Comparison of ENCODE assay signal across 11 mouse cellular contexts in the genomic region with DNA sequence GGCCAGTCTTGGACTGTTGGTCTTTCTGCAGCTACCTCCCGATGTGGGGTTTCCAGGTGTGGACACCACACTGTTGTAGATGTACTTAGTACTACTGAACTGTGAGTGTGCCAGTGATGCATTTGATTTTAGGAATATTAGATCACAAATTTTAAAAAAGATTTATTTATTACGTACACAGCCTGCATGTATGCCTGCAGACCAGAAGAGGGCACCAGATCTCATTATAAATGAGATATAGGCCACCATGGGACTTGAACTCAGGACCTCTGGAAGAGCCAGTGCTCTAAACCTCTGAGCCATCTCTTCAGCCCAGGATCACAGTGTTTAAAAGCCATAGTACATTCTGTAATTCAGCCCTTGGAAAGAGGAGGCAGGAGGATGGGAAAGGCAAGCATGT. TPM values are rescaled to one million over a fixed set of nuclear protein-coding genes. Genes with fewer than 3 reads are reported as not detected.
A peak's percentile ranks its signal among the peaks of the same experiment; 100 is the strongest.
DNase-seq lines count a peak whose midpoint lies in the region; ATAC-seq and TF ChIP-seq lines count a peak whose summit lies in the region.
"Had no signal": no experiment of that assay in that cellular context is flagged by ENCODE, and none has a peak within 500 bp of the region (broad histone marks: within the 10 kb centered on the region; RNA-seq: fewer than 3 reads in every experiment).

No protein-coding gene starts in this region.

- peaks cover 68% of the 10 kb centered on the region for H3K4me1 ChIP-seq in hindbrain, embryonic 15.5 days (replicated peaks)
- H3K4me1 ChIP-seq in hindbrain, embryonic 12.5 days, result peaks cover 48% of the 10 kb centered on the region
- H3K4me1 ChIP-seq in midbrain, embryonic 14.5 days (ENCODE audit: control insufficient read depth, insufficient read depth, low read length), result peaks cover 39% of the 10 kb centered on the region
- H3K4me1 ChIP-seq in midbrain, embryonic 11.5 days (ENCODE audit: control insufficient read depth, insufficient read depth, low read length), result peaks cover 27% of the 10 kb centered on the region

- H3K36me3 ChIP-seq in hindbrain, embryonic 15.5 days, result no peaks in the 10 kb centered on the region; the same call in 1 of the 2 replicates
- H3K36me3 ChIP-seq in hindbrain, embryonic 12.5 days, result peaks cover 9% of the 10 kb centered on the region; the same call in 1 of the 2 replicates
- peaks cover 16% of the 10 kb centered on the region; the same call in 1 of the 2 replicates for H3K36me3 ChIP-seq in midbrain, embryonic 14.5 days (ENCODE audit: control insufficient read depth, insufficient read depth, low read length)
- peaks cover 3% of the 10 kb centered on the region; the same call in 1 of the 2 replicates for H3K36me3 ChIP-seq in midbrain, embryonic 11.5 days (ENCODE audit: control insufficient read depth, insufficient read depth, low read length)

- CTCF ChIA-PET in Patski (lab: Charles Lee), result no interaction called here

- 0 out of 2 replicates have a peak overlapping the region, but pooled peaks have one; percentile 56 for H3K4me3 ChIP-seq in hindbrain, embryonic 15.5 days
- no peak overlapping the region for H3K4me3 ChIP-seq in hindbrain, embryonic 12.5 days
- no peak overlapping the region for H3K4me3 ChIP-seq in midbrain, embryonic 14.5 days (replicated peaks; ENCODE audit: low read depth, low read length)
- no peak overlapping the region for H3K4me3 ChIP-seq in midbrain, embryonic 11.5 days (ENCODE audit: low read depth, low read length)

- peak overlapping the region; percentile 83 for H3K4me2 ChIP-seq in hindbrain, embryonic 15.5 days
- H3K4me2 ChIP-seq in hindbrain, embryonic 12.5 days (replicated peaks), result no peak overlapping the region
- 0 out of 2 replicates have a peak overlapping the region, but pooled peaks have one; percentile 83 for H3K4me2 ChIP-seq in midbrain, embryonic 14.5 days (ENCODE audit: low read length)
- no peak overlapping the region for H3K4me2 ChIP-seq in midbrain, embryonic 11.5 days

- no peak overlapping the region for H3K9ac ChIP-seq in hindbrain, embryonic 15.5 days
- H3K9ac ChIP-seq in hindbrain, embryonic 12.5 days, result no peak overlapping the region
- no peak overlapping the region for H3K9ac ChIP-seq in midbrain, embryonic 14.5 days (replicated peaks; ENCODE audit: low read length)
- no peak overlapping the region for H3K9ac ChIP-seq in midbrain, embryonic 11.5 days (ENCODE audit: low read length)

- TF ChIP-seq CTCF in Patski (IDR thresholded peaks at IDR 0.05), result peak; percentile 48

- POLR2A ChIA-PET in Patski (lab: Charles Lee), result interaction anchor here (1.0 kb wide), 1 partner anchor 40 kb away, joined by 5 read pairs; no protein-coding TSS in a partner anchor

- in situ Hi-C loops in Patski (cut with MboI; ENCODE audit: low pct_unique_long_range_greater_than_20kb), result no loop called here

- ATAC-seq in hindbrain, embryonic 15.5 days (ENCODE audit: low FRiP score, low read depth), result no peak
- ATAC-seq in hindbrain, embryonic 12.5 days (ENCODE audit: low FRiP score), result no peak
- ATAC-seq in midbrain, embryonic 14.5 days (ENCODE audit: low FRiP score, low TSS enrichment), result no peak
- ATAC-seq in midbrain, embryonic 11.5 days (ENCODE audit: low FRiP score), result no peak
- no peak for ATAC-seq in Patski

- H3K9me3 ChIP-seq in hindbrain, embryonic 15.5 days, result no peaks in the 10 kb centered on the region
- H3K9me3 ChIP-seq in hindbrain, embryonic 12.5 days (replicated peaks), result no peaks in the 10 kb centered on the region
- H3K9me3 ChIP-seq in midbrain, embryonic 14.5 days (ENCODE audit: control insufficient read depth, low read length), result no peaks in the 10 kb centered on the region
- no peaks in the 10 kb centered on the region for H3K9me3 ChIP-seq in midbrain, embryonic 11.5 days (ENCODE audit: control insufficient read depth, low read length)

- 67% methylated on average over 2 of the region's 2 CpGs for WGBS in hindbrain, embryonic 15.5 days
- 83% methylated on average over 2 of the region's 2 CpGs for WGBS in hindbrain, embryonic 12.5 days
- WGBS in midbrain, embryonic 14.5 days, result 88% methylated on average over 2 of the region's 2 CpGs
- WGBS in midbrain, embryonic 11.5 days, result 77% methylated on average over 2 of the region's 2 CpGs

- peak; percentile 36 for DNase-seq in midbrain, embryonic 14.5 days
- DNase-seq in midbrain, embryonic 11.5 days (ENCODE audit: low spot score, missing footprints), result no peak
- DNase-seq in Patski (ENCODE audit: low read depth, low spot score), result no peak
- no peak for DNase-seq in spleen, postnatal 10 days (ENCODE audit: low spot score in 2 of 2)
- DNase-seq in adrenal gland, postnatal 25 days, result no peak
- DNase-seq: cerebellum, adult 2 months; heart, postnatal 4 days; lung, adult 2 months; thymus, postnatal 36 days had no signal

- H3K27me3 ChIP-seq in hindbrain, embryonic 15.5 days, result no peaks in the 10 kb centered on the region
- peaks cover 34% of the 10 kb centered on the region for H3K27me3 ChIP-seq in hindbrain, embryonic 12.5 days
- H3K27me3 ChIP-seq in midbrain, embryonic 14.5 days (ENCODE audit: control insufficient read depth, insufficient read depth, low read length), result peaks cover 7% of the 10 kb centered on the region; the same call in 1 of the 2 replicates
- H3K27me3 ChIP-seq in midbrain, embryonic 11.5 days (ENCODE audit: control insufficient read depth, insufficient read depth, low read length), result peaks cover 29% of the 10 kb centered on the region
- H3K27me3 ChIP-seq in Patski, result no peaks in the 10 kb centered on the region

- peak overlapping the region; percentile 95; the same call in 1 of the 2 replicates for H3K27ac ChIP-seq in hindbrain, embryonic 15.5 days (replicated peaks)
- H3K27ac ChIP-seq in hindbrain, embryonic 12.5 days, result no peak overlapping the region
- H3K27ac ChIP-seq in midbrain, embryonic 14.5 days (replicated peaks; ENCODE audit: low read depth, low read length), result no peak overlapping the region; the same call in 1 of the 2 replicates
- no peak overlapping the region for H3K27ac ChIP-seq in midbrain, embryonic 11.5 days (ENCODE audit: low read depth, low read length)

RNA-seq across cellular contexts. Expression of a gene that starts 3.2 kb away (rescaled TPM):
- 171 and 184 TPM in 2 replicates for polyA plus RNA-seq in hindbrain, embryonic 15.5 days (2015; fragmentation: Nextera tagmentation; extraction: Ambion mirVana)
- polyA plus RNA-seq in hindbrain, embryonic 12.5 days (2016; fragmentation: Nextera tagmentation; extraction: Ambion mirVana), result 180 and 183 TPM in 2 replicates
- polyA plus RNA-seq in midbrain, embryonic 14.5 days (2014; fragmentation: Nextera tagmentation; extraction: Ambion mirVana), result 213 and 219 TPM in 2 replicates
- polyA plus RNA-seq in midbrain, embryonic 11.5 days (2014; fragmentation: Nextera tagmentation; extraction: Ambion mirVana), result 111 and 115 TPM in 2 replicates
- polyA plus RNA-seq in Patski (2021), result 90.0 TPM
- 73.7 and 116 TPM in 2 replicates for total RNA-seq in adrenal gland, postnatal 25 days (2021)

RNA-seq across cellular contexts. Expression of a gene that starts 4.0 kb away (rescaled TPM):
- 46.5 and 50.9 TPM in 2 replicates for polyA plus RNA-seq in hindbrain, embryonic 15.5 days (2015; fragmentation: Nextera tagmentation; extraction: Ambion mirVana)
- polyA plus RNA-seq in hindbrain, embryonic 12.5 days (2016; fragmentation: Nextera tagmentation; extraction: Ambion mirVana), result 38.7 and 39.1 TPM in 2 replicates
- 38.5 and 48.7 TPM in 2 replicates for polyA plus RNA-seq in midbrain, embryonic 14.5 days (2014; fragmentation: Nextera tagmentation; extraction: Ambion mirVana)
- polyA plus RNA-seq in midbrain, embryonic 11.5 days (2014; fragmentation: Nextera tagmentation; extraction: Ambion mirVana), result 24.3 and 25.9 TPM in 2 replicates
- polyA plus RNA-seq in Patski (2021), result 33.4 TPM
- 27.5 and 28.2 TPM in 2 replicates for total RNA-seq in adrenal gland, postnatal 25 days (2021)

RNA-seq across cellular contexts. Expression of a gene that starts 30.2 kb away (rescaled TPM):
- polyA plus RNA-seq in hindbrain, embryonic 15.5 days (2015; fragmentation: Nextera tagmentation; extraction: Ambion mirVana), result 6.2 and 6.7 TPM in 2 replicates
- 8.8 and 9.3 TPM in 2 replicates for polyA plus RNA-seq in hindbrain, embryonic 12.5 days (2016; fragmentation: Nextera tagmentation; extraction: Ambion mirVana)
- 4.4 and 5.7 TPM in 2 replicates for polyA plus RNA-seq in midbrain, embryonic 14.5 days (2014; fragmentation: Nextera tagmentation; extraction: Ambion mirVana)
- 9.2 and 10.3 TPM in 2 replicates for polyA plus RNA-seq in midbrain, embryonic 11.5 days (2014; fragmentation: Nextera tagmentation; extraction: Ambion mirVana)
- polyA plus RNA-seq in Patski (2021), result 15.3 TPM
- total RNA-seq in adrenal gland, postnatal 25 days (2021), result 17.5 and 23.9 TPM in 2 replicates

RNA-seq across cellular contexts. Expression of a gene that starts 31.4 kb away (rescaled TPM):
- 11.6 and 13.7 TPM in 2 replicates for polyA plus RNA-seq in hindbrain, embryonic 15.5 days (2015; fragmentation: Nextera tagmentation; extraction: Ambion mirVana)
- polyA plus RNA-seq in hindbrain, embryonic 12.5 days (2016; fragmentation: Nextera tagmentation; extraction: Ambion mirVana), result 20.2 and 20.5 TPM in 2 replicates
- polyA plus RNA-seq in midbrain, embryonic 14.5 days (2014; fragmentation: Nextera tagmentation; extraction: Ambion mirVana), result 5.9 and 10.8 TPM in 2 replicates
- polyA plus RNA-seq in midbrain, embryonic 11.5 days (2014; fragmentation: Nextera tagmentation; extraction: Ambion mirVana), result 20.7 and 23.2 TPM in 2 replicates
- polyA plus RNA-seq in Patski (2021), result 69.5 TPM
- total RNA-seq in adrenal gland, postnatal 25 days (2021), result 92.7 and 99.0 TPM in 2 replicates

Comparison
In these comparisons a context has a peak if more than half of its experiments do, and no peak if none do; other contexts are left out.
1. H3K4me2 ChIP-seq: peak in hindbrain, embryonic 15.5 days (single experiment) and midbrain, embryonic 14.5 days (single experiment); none in hindbrain, embryonic 12.5 days (single experiment) and midbrain, embryonic 11.5 days (single experiment).